Mouse (Mus musculus): Measurements from ENCODE around the gene Sez6. TPM values are rescaled to one million over a fixed set of nuclear protein-coding genes. Genes with fewer than 3 reads are reported as not detected.

Sez6 gene
- polyA plus RNA-seq, 1 experiment: 71.0 TPM

GRCm38 (mm10) chr11:77908468-77908867 lies 22.1 kb upstream of the Sez6 start:
- TF ChIP-seq CTCF (IDR thresholded peaks at IDR 0.05; ENCODE audit: borderline replicate concordance, insufficient read depth, low read depth, low read length): no peak
- TF ChIP-seq POLR2A (IDR thresholded peaks at IDR 0.05; ENCODE audit: borderline replicate concordance, insufficient read depth, low read length): no peak
- DNase-seq: no peak
- Histone ChIP-seq H3K27ac (ENCODE audit: insufficient read depth, low read length) (no peak overlapping the region), H3K4me1 (ENCODE audit: control insufficient read depth, insufficient read depth, low read length) (peaks cover 10% of the 10 kb centered on the region), H3K27me3 (ENCODE audit: control insufficient read depth, insufficient read depth, low read length) (no peaks in the 10 kb centered on the region), H3K4me3 (replicated peaks; ENCODE audit: insufficient read depth, low read depth, low read length) (no peak overlapping the region)
- WGBS: 81% methylated on average over 4 of the region's 4 CpGs

- Histone ChIP-seq H3K4me1 (ENCODE audit: control insufficient read depth, insufficient read depth, low read length) (peaks cover 10% of the 10 kb centered on the region), H3K4me3 (replicated peaks; ENCODE audit: insufficient read depth, low read depth, low read length) (no peak overlapping the region), H3K27me3 (ENCODE audit: control insufficient read depth, insufficient read depth, low read length) (no peaks in the 10 kb centered on the region), H3K27ac (ENCODE audit: insufficient read depth, low read length) (no peak overlapping the region)
- no peak for DNase-seq
- TF ChIP-seq CTCF (IDR thresholded peaks at IDR 0.05; ENCODE audit: borderline replicate concordance, insufficient read depth, low read depth, low read length) (no peak), POLR2A (IDR thresholded peaks at IDR 0.05; ENCODE audit: borderline replicate concordance, insufficient read depth, low read length) (no peak)
- WGBS: 75% methylated on average over 5 of the region's 5 CpGs
Observed at GRCm38 (mm10) chr11:77909376-77909775, 21.2 kb upstream of the Sez6 start.

- H3K4me3 ChIP-seq (replicated peaks; ENCODE audit: insufficient read depth, low read depth, low read length): no peak overlapping the region
- TF ChIP-seq CTCF (IDR thresholded peaks at IDR 0.05; ENCODE audit: borderline replicate concordance, insufficient read depth, low read depth, low read length) (no peak), POLR2A (IDR thresholded peaks at IDR 0.05; ENCODE audit: borderline replicate concordance, insufficient read depth, low read length) (no peak)
- peaks cover 10% of the 10 kb centered on the region for H3K4me1 ChIP-seq (ENCODE audit: control insufficient read depth, insufficient read depth, low read length)
- no peak overlapping the region for H3K27ac ChIP-seq (ENCODE audit: insufficient read depth, low read length)
- no peak for DNase-seq
- WGBS: 89% methylated on average over 6 of the region's 6 CpGs
- no peaks in the 10 kb centered on the region for H3K27me3 ChIP-seq (ENCODE audit: control insufficient read depth, insufficient read depth, low read length)
Observed at GRCm38 (mm10) chr11:77909776-77910175, 20.8 kb upstream of the Sez6 start.

GRCm38 (mm10) chr11:77913505-77913904 lies 17.1 kb upstream of the Sez6 start:
- Histone ChIP-seq H3K4me1 (ENCODE audit: control insufficient read depth, insufficient read depth, low read length) (peaks cover 3% of the 10 kb centered on the region), H3K4me3 (replicated peaks; ENCODE audit: insufficient read depth, low read depth, low read length) (no peak overlapping the region), H3K27me3 (ENCODE audit: control insufficient read depth, insufficient read depth, low read length) (no peaks in the 10 kb centered on the region), H3K27ac (ENCODE audit: insufficient read depth, low read length) (no peak overlapping the region)
- 90% methylated on average over 6 of the region's 6 CpGs for WGBS
- TF ChIP-seq POLR2A (IDR thresholded peaks at IDR 0.05; ENCODE audit: borderline replicate concordance, insufficient read depth, low read length) (no peak), CTCF (IDR thresholded peaks at IDR 0.05; ENCODE audit: borderline replicate concordance, insufficient read depth, low read depth, low read length) (no peak)
- DNase-seq: no peak

GRCm38 (mm10) chr11:77914598-77915260 lies 15.9 kb upstream of the Sez6 start:
- no peak for DNase-seq
- no peak for TF ChIP-seq CTCF (IDR thresholded peaks at IDR 0.05; ENCODE audit: borderline replicate concordance, insufficient read depth, low read depth, low read length)
- no peak for TF ChIP-seq POLR2A (IDR thresholded peaks at IDR 0.05; ENCODE audit: borderline replicate concordance, insufficient read depth, low read length)
- H3K4me1 ChIP-seq (ENCODE audit: control insufficient read depth, insufficient read depth, low read length): peaks cover 3% of the 10 kb centered on the region; the same call in 1 of the 2 replicates
- H3K4me3 ChIP-seq (replicated peaks; ENCODE audit: insufficient read depth, low read depth, low read length): no peak overlapping the region
- WGBS: 53% methylated on average over 32 of the region's 32 CpGs
- H3K27ac ChIP-seq (ENCODE audit: insufficient read depth, low read length): no peak overlapping the region
- no peaks in the 10 kb centered on the region for H3K27me3 ChIP-seq (ENCODE audit: control insufficient read depth, insufficient read depth, low read length)

DNA sequence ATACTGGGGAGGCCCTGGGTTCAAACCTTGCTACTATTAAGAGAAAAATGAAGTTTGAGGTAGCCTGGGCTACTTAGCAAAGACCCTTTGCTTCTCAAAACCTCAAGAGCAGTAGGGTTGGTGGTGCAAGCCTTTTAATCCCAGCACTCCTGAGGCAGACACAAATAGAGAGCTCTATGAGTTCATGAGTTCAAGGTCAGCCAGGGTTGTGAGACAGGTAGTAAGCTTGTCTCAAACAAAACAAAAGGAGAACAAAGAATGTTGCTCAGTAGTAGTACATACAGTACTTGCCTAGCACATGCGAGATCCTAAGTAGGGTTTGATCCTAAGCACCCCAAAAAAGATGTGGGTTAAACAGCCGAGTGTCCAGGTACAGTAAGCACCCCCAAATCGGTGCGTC lies 13.9 kb upstream of the Sez6 start:
- Histone ChIP-seq H3K27me3 (ENCODE audit: control insufficient read depth, insufficient read depth, low read length) (no peaks in the 10 kb centered on the region), H3K4me3 (replicated peaks; ENCODE audit: insufficient read depth, low read depth, low read length) (no peak overlapping the region), H3K27ac (ENCODE audit: insufficient read depth, low read length) (no peak overlapping the region), H3K4me1 (ENCODE audit: control insufficient read depth, insufficient read depth, low read length) (peaks cover 3% of the 10 kb centered on the region; the same call in 1 of the 2 replicates)
- 40% methylated on average over 4 of the region's 4 CpGs for WGBS
- TF ChIP-seq POLR2A (IDR thresholded peaks at IDR 0.05; ENCODE audit: borderline replicate concordance, insufficient read depth, low read length): no peak
- no peak for TF ChIP-seq CTCF (IDR thresholded peaks at IDR 0.05; ENCODE audit: borderline replicate concordance, insufficient read depth, low read depth, low read length)
- DNase-seq: no peak

- H3K4me1 ChIP-seq (ENCODE audit: control insufficient read depth, insufficient read depth, low read length): peaks cover 3% of the 10 kb centered on the region; the same call in 1 of the 2 replicates
- DNase-seq: peak; percentile 70 to 73
- no peaks in the 10 kb centered on the region for H3K27me3 ChIP-seq (ENCODE audit: control insufficient read depth, insufficient read depth, low read length)
- TF ChIP-seq CTCF (IDR thresholded peaks at IDR 0.05; ENCODE audit: borderline replicate concordance, insufficient read depth, low read depth, low read length): no peak
- TF ChIP-seq POLR2A (IDR thresholded peaks at IDR 0.05; ENCODE audit: borderline replicate concordance, insufficient read depth, low read length): no peak
- H3K27ac ChIP-seq (ENCODE audit: insufficient read depth, low read length): no peak overlapping the region
- H3K4me3 ChIP-seq (replicated peaks; ENCODE audit: insufficient read depth, low read depth, low read length): no peak overlapping the region
- 29% methylated on average over 10 of the region's 10 CpGs for WGBS
Observed at GRCm38 (mm10) chr11:77917166-77917565, 13.4 kb upstream of the Sez6 start.

- DNase-seq: no peak
- Histone ChIP-seq H3K4me3 (replicated peaks; ENCODE audit: insufficient read depth, low read depth, low read length) (no peak overlapping the region), H3K27ac (ENCODE audit: insufficient read depth, low read length) (no peak overlapping the region), H3K27me3 (ENCODE audit: control insufficient read depth, insufficient read depth, low read length) (no peaks in the 10 kb centered on the region), H3K4me1 (ENCODE audit: control insufficient read depth, insufficient read depth, low read length) (no peaks in the 10 kb centered on the region)
- TF ChIP-seq POLR2A (IDR thresholded peaks at IDR 0.05; ENCODE audit: borderline replicate concordance, insufficient read depth, low read length) (no peak), CTCF (IDR thresholded peaks at IDR 0.05; ENCODE audit: borderline replicate concordance, insufficient read depth, low read depth, low read length) (no peak)
- 87% methylated on average over 4 of the region's 4 CpGs for WGBS
Observed at GRCm38 (mm10) chr11:77923285-77923684, 7.3 kb upstream of the Sez6 start.
